8 mouse cellular contexts compared by ENCODE assay signal in the genomic region with DNA sequence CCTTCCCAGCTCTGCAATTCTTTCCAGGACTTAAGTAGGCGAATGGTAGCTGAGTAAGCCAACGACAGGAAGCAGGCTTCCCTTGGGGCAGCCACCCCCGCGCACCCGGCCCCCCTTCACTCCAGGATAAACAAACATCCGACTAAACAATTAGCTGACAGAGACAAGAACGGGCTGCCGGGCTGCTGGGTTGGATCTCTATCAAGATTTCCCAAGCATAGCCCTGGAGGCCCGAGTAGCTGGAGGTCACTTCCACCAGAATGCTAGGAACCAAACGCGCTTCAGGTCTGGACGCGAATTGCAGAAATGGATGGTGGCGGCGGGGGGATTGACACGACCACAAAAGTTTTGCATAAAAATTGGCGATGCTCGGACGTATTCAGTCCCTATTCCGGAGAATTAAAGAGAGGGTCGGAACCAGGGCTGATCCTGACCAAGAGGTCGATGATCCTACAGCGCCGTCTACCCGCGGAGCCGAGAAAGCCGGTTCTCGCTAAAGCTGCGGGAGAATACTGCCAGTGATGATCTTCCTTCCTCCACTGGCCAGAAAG. TPM values are rescaled to one million over a fixed set of nuclear protein-coding genes. Genes with fewer than 3 reads are reported as not detected.
DNase-seq lines count a peak whose midpoint lies in the region; ATAC-seq and TF ChIP-seq lines count a peak whose summit lies in the region.

No protein-coding gene starts in this region.

- no peaks in the 10 kb centered on the region for H3K27me3 ChIP-seq in forebrain, embryonic 14.5 days (replicated peaks; ENCODE audit: control insufficient read depth, insufficient read depth, low read length)

- no peak for ATAC-seq in forebrain, embryonic 14.5 days

- peaks cover 2 to 14% of the 10 kb centered on the region in 2 experiments; a peak in 3 of 4 replicates for H3K4me1 ChIP-seq in ES-E14 (ENCODE audit: control insufficient read depth in 2 of 2, insufficient read depth in 2 of 2, low read length in 2 of 2, poor library complexity in 1 of 2)
- H3K4me1 ChIP-seq in forebrain, embryonic 14.5 days (ENCODE audit: control insufficient read depth, insufficient read depth, low read length), result peaks cover 7% of the 10 kb centered on the region; the same call in 1 of the 2 replicates

- intact Hi-C loops in heart, postnatal 36 days (cut with DNase I), result loop anchor here (2.0 to 5.0 kb wide), 2 partner anchors 128 to 221 kb away; no protein-coding TSS in a partner anchor

- H3K4me2 ChIP-seq in forebrain, embryonic 14.5 days (ENCODE audit: low read length), result peak overlapping the region; percentile 45

- peak overlapping the region; percentile 69 for H3K9ac ChIP-seq in ES-E14 (ENCODE audit: insufficient read depth, low read depth, low read length, poor library complexity, severe bottlenecking)
- H3K9ac ChIP-seq in forebrain, embryonic 14.5 days (ENCODE audit: low read length), result peak overlapping the region; percentile 45; the same call in 1 of the 2 replicates

- peak; percentile 66 for TF ChIP-seq CTCF in brain, embryonic 14.5 days (IDR thresholded peaks at IDR 0.05; ENCODE audit: borderline replicate concordance, extremely low read depth, insufficient read depth, insufficient read length)

- no peaks in the 10 kb centered on the region for H3K36me3 ChIP-seq in ES-E14 (ENCODE audit: control insufficient read depth, insufficient read depth, low read length, poor library complexity, severe bottlenecking)
- no peaks in the 10 kb centered on the region for H3K36me3 ChIP-seq in forebrain, embryonic 14.5 days (ENCODE audit: control insufficient read depth, insufficient read depth, low read length)

- WGBS in forebrain, embryonic 14.5 days, result 1% methylated on average over 30 of the region's 30 CpGs

- DNase-seq in ES-E14 (ENCODE audit: low read depth, low spot score), result no peak
- peak; percentile 66 for DNase-seq in brain, embryonic 14.5 days (ENCODE audit: low read depth)
- DNase-seq in forebrain, embryonic 14.5 days (ENCODE audit: low spot score), result peak; percentile 61
- DNase-seq in heart, postnatal 36 days, result peak; percentile 81 to 83
- peak; percentile 49 to 58 for DNase-seq in layer of hippocampus, postnatal 36 days
- DNase-seq in lung, postnatal 4 days, result peak; percentile 87 to 93
- peak; percentile 60 for DNase-seq in right cerebral cortex, postnatal 4 days
- peak; percentile 59 for DNase-seq in yolk sac, embryonic 10.5 days (ENCODE audit: low spot score)

- no peaks in the 10 kb centered on the region for H3K9me3 ChIP-seq in ES-E14 (ENCODE audit: control insufficient read depth, insufficient read depth, low read depth, low read length)
- no peaks in the 10 kb centered on the region for H3K9me3 ChIP-seq in forebrain, embryonic 14.5 days (replicated peaks; ENCODE audit: control insufficient read depth, low read length)

- in situ Hi-C loops in ES-E14 (cut with MboI; ENCODE audit: low sequenced_read_pairs in 2 of 2, unreplicated experiment in 2 of 2), result no loop called here

- no peak overlapping the region for H3K27ac ChIP-seq in ES-E14 (ENCODE audit: insufficient read depth, low read depth, low read length, poor library complexity, severe bottlenecking)
- no peak overlapping the region for H3K27ac ChIP-seq in forebrain, embryonic 14.5 days (ENCODE audit: low read depth, low read length)

- no peak for TF ChIP-seq POLR2A in brain, embryonic 14.5 days (IDR thresholded peaks at IDR 0.05; ENCODE audit: borderline replicate concordance, extremely low read depth, insufficient read depth, insufficient read length, poor library complexity, severe bottlenecking)

- peak overlapping the region; percentile 28 to 57 for H3K4me3 ChIP-seq in ES-E14 (ENCODE audit: insufficient read depth in 1 of 2, low read depth in 1 of 2, low read length in 2 of 2, poor library complexity in 1 of 2, severe bottlenecking in 1 of 2)
- H3K4me3 ChIP-seq in forebrain, embryonic 14.5 days (ENCODE audit: low read depth, low read length), result no peak overlapping the region; the same call in 1 of the 2 replicates

TF ChIP-seq in ES-E14, 5 proteins besides CTCF, POLR2A, EP300 and RAD21:
- TF ChIP-seq MAFK (IDR thresholded peaks at IDR 0.05; ENCODE audit: insufficient read depth, low read depth, low read length) (no peak), ZC3H11A (IDR thresholded peaks at IDR 0.05; ENCODE audit: borderline replicate concordance, low read depth, low read length) (no peak), ZNF384 (IDR thresholded peaks at IDR 0.05; ENCODE audit: low read depth, low read length) (no peak), HCFC1 (IDR thresholded peaks at IDR 0.05; ENCODE audit: borderline replicate concordance, insufficient read depth, low read length) (no peak), CHD2 (IDR thresholded peaks at IDR 0.05; ENCODE audit: low read depth, low read length) (no peak)

RNA-seq across cellular contexts. Expression of gene Arhgap35, which starts 3.9 kb away (rescaled TPM):
- total RNA-seq in ES-E14 (2012; rRNA removed), result 43.0 and 46.6 TPM in 2 replicates
- 48.1 and 75.2 TPM in 2 replicates for polyA plus RNA-seq in brain, embryonic 14.5 days (2012; rRNA removed)
- 29.6 and 36.1 TPM in 2 replicates for polyA plus RNA-seq in forebrain, embryonic 14.5 days (2014; fragmentation: Nextera tagmentation; extraction: Ambion mirVana)
- 10 to 100 TPM; 32.0 to 35.1 TPM for total RNA-seq in heart, postnatal 36 days (2021)
- 100 to 1,000 TPM; 129 to 133 TPM for total RNA-seq in layer of hippocampus, postnatal 36 days (2021)

RNA-seq across cellular contexts. Expression of gene Ceacam15, which starts 56.8 kb away (rescaled TPM):
- total RNA-seq in ES-E14 (2012; rRNA removed), result not detected in 2 replicates
- polyA plus RNA-seq in brain, embryonic 14.5 days (2012; rRNA removed), result not detected in 2 replicates
- polyA plus RNA-seq in forebrain, embryonic 14.5 days (2014; fragmentation: Nextera tagmentation; extraction: Ambion mirVana), result not detected in 2 replicates
- not detected for total RNA-seq in heart, postnatal 36 days (2021)
- not detected for total RNA-seq in layer of hippocampus, postnatal 36 days (2021)
